Mouse (Mus musculus) right cerebral cortex, postnatal 36 days (tissue): ENCODE data around the gene Tmem43.
"Not testable (repeated sequence)": the region's sequence is repeated elsewhere in the genome, so short reads cannot be mapped to it uniquely, and the experiment has no call there.

Experiments used
- DNase-seq, 2 experiments: peaks; one replicate each; pipeline ENCODE4 v3.0.0; 2022; ENCODE audit warnings: low spot score in 2 of 2, mixed read lengths in 1 of 2

The Tmem43 gene

DNA sequence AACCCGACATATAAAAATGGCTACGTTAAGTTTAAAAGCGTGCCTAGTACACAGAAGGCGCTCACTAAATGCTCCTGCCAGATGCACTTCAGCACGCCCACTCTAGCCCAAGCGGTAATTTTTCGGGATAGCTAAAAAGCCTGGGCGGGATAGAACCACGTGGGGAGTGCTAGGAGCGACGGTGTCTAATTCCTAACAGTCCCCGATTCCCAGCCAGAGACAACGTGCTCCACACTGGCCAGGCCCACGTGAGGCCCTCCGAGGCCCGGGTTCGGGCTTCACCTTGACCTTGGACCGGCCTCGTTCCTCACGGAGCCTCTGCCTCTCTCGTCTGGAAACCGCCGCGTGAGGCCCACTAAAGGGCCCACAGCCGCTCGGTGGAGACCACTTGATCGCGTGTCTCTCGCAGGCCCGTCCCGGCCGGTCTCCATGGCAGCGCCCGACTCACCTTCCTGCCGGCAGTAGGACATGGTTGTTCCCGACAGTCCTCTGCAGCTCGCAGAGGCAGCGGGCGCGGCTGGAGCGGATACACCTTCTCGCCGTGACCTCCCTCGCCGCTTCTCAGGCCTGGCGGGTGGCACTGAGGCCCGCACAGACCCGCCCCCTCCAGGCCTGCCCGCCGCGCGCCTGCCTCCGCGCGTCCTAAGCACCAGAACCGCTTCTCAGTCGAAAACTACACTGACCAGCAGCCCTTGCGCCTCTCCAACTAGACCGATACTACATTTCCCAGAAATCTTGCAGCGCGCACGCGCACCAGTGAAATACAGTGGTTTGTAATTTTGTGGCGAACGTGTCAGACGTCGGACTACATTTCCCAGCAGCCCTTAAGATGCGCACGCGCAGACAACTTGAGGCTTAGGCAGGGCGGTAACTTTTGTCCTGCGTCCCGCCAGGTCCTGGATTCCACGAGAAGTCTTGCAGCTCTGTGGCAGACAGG lies at the start of gene Tmem43, which contains the start of gene Chchd4:
Gene Tmem43, plus strand, starts transcription at position 836 of the 937 bp plus-strand sequence.
Gene Chchd4, minus strand, starts transcription at position 679 of the 937 bp plus-strand sequence.
- peak; percentile 99 to 100 for DNase-seq

DNA sequence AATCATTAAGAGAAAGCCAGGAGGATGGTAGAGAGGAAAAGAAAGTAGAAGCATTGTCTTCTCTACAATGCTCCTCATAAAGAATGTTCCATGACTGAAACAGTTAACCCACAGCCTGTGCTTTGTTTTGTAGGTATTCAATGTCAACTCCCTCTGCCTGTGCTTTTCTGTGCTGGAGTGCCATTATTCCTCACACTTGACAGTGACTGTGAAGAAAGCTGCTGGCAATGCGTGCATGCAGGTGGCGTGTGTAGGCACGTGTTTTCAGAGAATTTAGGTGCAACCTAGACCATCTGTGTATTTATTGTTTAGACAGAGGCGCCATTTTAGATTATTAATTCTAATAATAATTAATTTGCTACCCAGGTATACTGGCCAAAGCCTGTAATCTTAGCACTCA lies 49.4 kb upstream of the Tmem43 start:
- no peak for DNase-seq

DNA sequence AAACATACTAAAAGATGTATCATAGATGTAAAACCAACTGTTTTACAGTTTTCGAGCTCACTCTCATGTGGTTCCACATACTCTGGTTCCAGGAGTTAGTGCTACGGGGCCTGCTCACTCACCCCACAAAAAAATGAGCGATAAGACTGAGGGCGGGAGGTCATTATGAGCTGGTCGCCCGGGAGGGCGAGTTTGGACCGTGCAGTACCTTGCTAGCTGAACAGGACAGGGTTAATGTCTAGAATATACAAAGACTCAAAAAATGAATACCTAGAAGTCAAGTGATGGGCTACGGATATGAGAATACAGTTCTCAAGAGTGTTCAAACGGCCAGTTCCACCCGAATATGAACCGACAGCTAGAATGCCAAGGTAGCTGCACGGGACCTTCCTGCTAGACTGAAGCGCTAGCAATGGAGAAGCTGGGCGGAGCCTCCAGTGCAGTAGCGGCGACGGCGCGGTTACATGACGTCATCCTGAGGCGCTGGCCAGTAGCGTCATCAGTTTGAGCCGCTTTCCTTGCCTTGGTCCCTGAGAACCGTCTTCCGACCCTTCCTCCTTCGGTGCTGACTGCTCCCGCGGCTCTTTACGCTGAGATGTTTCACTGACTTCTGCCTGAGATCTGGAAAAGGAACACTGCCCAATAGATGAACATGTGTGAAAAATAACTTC lies 32.9 kb upstream of the Tmem43 start:
- DNase-seq, result peak; percentile 96

DNA sequence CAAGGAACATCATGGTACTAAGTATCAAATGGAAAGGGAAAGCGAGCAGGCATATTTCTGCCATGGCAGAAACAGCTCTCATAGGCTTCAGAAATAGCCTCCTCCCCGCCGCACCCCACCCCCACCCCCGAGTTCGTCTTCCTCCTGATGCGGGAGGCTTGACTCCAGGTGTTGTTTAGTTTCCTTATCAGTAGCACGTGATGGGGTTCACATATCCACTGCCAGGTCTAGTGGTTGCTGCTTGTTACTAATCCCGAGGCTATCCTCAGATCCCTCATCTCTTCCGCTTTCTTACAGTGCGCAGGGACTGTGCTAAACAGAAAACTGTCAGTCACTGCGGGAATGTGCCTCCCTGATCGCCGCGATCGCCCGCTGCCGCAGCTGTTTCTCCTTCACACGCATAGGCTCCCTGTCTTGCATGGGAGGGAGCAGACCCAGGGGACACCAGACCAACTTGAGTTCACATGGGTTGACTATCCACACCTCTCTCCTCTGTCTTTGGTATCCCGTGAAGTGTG lies 32.3 kb upstream of the Tmem43 start:
- no peak for DNase-seq

DNA sequence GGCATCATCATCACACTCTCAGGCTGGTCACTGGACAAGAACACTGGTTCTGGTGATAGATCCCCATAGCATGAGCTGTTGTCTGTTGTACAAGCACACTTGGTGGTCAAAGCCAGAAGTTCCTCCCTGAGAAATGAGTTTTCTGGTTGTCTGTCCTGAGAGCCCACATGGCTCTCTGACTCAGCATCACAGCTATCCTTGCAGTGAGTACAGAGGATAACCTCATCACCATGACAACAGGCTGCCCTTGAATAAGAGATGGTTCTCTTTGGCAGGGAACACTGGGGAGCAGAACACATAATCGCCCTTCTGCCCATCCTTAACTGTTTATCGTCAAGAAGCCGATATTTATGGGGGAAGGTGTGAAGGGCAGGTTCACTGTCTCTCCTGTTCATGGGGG lies 28.2 kb upstream of the Tmem43 start:
- DNase-seq, result no peak

DNA sequence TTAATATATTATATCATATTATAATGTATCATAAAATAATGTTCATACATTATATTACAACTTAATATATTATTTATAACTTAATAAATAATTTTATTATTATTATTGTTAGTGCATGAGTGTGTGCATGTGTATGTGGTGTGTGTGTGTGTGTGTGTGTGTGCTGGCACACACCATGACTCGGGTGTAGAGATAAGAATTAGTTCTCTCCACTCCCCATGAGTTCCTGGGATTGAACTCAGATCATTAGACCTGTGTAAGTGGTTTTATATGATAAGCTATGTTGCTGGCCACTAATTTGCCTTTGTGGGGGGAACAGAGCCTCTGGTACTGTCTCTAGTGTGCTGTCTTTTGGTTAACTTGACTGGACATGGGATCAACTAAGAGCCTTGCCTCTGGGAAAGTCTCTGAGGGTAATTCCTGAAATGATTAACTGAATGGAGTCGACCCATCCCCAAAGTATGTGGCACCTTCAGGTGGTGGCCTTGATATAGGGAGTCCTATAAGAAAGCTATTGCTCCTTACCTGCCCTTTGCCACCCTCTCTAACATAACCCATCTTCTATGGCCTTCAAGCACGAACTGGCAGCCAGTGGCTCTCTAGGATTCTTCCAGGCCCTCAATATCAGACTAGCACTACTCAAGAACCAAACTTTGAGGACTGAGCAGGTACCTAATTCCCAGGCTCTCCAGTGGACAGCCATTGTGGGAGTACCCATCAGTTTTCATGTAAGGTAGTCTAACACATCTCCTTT lies 23.9 kb upstream of the Tmem43 start:
- no peak for DNase-seq

DNA sequence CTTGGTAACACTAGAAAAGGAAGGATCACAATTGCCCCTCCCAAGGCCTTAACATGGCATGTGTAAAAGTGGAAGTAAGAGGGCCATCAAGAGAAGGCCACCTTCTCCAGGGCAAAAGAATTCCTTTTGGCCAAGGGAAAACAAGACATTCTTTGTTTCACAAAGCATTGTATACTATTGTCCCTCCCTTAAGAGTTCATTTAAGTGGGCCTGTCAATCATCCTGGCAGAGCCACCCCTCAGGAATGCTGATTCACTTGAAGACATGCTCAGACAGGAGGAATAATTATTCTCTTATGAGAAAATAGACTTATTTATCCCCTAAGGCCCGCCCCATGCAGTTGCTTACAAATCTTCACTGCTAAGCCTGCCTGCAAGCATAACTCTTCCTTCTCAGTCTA lies 21.4 kb upstream of the Tmem43 start:
- no peak for DNase-seq

DNA sequence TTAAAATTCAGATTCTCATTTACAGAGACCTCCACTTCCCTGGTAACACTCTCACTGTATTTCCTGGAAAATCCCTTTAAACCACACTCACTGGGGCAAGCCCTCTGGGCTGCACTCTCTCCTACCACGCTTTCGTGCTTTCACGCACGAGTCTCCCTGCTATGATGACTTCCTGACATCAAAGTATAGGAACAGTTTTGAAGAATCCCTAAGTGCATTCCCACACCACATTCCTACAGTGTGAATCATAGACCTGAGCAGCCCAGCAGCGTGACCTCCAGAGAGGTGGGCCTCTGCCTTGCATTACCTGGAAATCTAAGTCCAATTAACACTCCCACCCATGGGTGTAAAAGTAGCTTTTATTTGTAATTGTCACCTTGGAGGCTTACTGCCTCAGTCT lies 19.0 kb upstream of the Tmem43 start:
- no peak for DNase-seq

DNA sequence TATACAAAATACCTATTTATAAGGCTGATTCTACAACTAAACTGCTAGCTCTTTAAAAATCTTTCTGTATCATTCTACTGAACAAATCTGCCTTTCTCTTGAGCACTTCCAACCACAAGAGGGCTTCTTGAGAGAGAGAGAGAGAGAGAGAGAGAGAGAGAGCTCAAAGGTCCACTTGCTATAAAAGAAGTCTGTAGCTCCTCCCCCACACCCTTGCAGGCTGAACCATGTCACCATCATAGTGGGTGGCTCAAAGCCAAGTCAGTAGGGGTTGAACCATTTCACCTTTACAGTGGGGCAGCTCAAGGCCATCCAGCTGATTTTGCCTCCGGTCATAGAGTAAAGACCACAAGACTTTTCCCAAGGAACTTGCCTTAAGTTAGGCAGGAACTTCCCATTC lies 14.0 kb upstream of the Tmem43 start:
- DNase-seq, result no peak

DNA sequence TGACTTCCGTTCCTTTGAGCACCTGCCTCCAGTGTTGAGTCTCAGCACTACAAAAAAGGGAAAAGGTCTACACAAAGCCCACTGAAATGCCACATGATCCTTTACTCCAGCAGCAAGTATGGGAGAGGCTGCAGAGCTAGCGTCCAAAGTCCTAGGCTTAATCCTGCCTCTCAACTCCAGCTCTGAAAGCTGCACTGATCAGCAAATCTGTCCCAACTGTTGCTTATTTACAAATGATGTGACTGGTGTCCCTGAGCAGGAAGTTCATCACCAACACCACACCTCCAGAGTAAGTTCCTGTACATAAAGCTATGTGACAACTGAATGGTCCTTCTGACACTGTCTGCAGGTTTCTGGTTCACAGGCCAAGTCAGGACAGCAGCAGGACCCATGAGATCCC lies 7.7 kb upstream of the Tmem43 start:
- no peak for DNase-seq

DNA sequence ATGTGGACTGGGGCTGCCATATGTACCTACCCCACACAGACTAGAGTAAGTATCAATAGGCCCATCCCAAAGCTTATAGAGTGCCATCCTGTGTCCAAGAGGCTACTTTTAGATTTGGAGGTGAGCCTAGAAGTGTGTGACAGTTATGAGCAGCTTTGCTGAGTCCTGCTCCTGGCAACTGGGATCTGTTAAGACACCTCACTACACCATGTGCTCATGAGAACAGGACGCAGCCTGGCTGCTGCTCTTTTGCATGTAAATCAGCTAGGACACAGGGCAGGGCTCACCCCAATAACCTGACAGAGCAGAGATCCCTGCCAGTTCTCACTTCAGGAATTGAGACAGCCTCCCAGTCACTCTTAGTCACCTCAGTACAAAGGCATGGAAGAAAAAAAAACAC lies 6.4 kb upstream of the Tmem43 start:
- DNase-seq, result no peak

DNA sequence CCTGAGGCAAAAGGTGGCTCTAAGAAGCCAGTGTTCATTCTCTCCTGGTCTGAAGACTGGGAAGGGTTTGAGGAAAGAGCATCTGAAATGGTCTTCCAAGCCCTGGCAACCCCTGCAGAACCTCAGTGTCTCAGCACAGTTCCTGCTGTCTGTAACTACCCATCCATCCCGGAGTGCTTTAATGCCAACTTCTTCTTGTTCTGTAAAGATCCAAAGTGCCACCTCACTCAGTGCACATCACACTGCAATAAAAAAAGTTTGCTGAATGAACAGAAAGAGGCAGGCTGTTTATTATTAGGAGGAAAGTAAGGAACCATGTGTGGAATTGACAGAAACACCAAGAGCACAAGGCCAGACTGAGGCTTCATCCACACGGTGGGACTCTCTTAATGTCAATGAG lies 2.8 kb upstream of the Tmem43 start:
- no peak for DNase-seq

DNA sequence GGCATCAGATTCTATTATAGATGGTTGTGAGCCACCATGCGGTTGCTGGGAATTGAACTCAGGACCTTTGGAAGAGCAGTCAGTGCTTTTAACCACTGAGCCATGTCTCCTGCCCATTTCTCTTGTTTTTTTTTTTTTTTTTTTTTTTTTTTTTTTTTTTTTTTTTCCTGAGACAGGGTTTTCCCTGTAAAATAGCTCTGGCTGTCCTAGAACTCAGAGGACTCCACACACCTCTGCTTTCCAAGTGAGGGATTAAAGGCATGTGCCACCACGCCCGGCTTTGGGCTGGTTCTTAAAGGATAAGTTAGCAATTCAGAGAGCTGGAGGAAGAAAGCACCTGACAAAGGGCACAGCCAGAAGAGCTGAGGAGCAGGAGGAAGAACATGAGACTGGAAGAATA lies 2.1 kb upstream of the Tmem43 start:
- DNase-seq, result not testable (repeated sequence)

DNA sequence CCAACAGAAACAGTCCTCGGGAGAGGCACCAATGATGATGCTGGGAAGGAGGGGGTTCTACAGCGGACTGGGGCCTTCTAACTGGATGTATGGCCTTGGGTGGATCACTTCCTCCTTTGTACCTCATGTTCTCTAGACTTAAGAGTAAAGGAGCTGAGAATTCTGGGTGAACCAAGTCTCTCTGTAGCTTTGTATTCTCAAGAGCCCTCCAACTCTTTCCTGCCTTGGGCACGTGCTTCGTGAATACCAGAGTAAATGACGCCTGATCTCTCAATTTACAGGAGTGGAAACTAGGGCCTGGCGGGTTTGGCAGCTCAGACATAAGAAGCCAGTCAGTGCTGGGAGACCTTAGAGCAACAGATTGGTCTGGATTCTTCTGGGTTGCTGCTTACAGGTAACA lies 1.2 kb upstream of the Tmem43 start:
- DNase-seq, result no peak

DNA sequence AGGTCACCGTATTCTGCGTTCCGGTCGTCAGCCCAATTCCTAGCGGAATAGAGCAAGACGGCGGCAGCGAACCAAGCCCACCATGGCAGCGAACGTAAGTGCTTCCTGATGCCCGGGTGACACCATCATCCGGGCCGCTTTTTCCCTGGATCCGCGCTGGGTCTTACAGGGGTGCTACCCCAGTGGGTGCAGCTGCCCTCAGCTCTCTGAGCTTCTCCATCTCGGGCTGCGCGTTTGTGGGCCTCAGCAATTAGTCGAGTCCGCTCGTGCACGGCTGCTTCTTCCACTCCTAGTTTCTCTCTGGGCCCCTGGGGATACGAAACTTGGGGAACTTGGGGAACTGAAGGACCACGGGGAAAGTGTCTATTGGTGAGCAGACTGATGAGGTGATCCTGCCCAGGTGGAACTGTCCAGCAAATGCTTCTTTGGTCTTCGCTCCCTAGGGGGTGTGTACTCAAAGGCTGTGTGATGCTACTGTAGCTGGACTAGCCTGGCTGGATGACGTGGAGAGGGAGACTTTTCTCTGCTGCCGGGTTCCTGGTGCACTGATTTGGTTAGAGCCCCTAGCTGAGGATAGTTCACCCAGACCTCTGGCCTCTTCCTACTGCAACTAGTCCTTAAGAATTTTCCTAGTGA lies 420 bp downstream of the Tmem43 start:
- no peak for DNase-seq

DNA sequence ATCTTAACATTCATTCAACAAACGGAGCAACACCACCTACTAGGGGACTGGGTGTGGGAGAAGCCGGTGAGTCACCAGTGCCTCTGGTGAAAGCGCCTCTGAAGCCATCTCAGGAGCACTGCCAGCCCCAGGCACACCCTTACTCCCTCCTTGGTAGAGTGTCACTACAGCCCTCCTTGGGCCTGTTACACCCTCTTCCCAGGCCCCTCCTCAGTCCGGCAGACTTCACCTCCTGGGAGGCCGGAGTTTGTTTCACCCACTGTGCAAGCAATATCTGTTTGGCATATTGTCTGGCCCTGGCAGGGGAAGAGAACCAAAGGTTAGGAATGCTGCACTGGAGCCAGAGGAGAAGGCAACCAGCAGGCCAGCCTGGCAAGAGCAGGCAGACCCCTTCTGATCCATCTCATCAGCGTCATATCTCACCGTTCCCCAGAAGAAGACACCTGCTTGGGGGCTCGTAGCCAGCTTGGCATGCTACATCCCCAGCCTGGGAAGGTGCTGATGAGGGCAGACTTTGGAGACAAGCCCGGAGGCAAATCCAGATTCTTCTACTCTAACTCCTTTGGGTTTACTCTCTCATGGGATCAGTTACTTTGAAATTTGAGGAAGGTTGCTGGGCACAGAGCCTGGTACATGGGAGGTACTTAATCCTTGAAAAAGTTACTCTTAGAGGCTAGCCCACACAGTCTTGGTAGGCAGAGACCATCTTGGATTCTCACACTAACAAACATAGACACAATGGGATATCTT lies 1.1 kb downstream of the Tmem43 start:
- DNase-seq, result no peak

DNA sequence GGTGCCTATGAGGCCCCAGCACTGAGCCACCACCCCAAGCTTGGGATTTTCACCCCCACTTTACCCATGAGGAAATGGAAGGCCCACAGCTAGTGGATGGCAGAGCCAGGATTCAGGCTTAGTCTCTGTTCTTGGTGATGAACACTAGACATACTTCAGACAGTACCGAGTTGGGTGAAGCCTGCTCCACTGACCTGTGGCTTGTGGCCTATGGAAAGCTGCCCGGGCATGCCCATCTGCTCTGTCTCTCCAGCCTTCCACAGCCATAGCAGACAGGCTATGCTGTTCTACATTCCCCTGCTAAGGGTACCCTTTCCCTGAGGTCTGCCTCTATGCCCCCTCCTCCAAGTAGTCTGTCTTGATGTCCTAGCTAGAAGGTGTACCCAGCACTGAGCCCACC lies 3.0 kb downstream of the Tmem43 start:
- no peak for DNase-seq

DNA sequence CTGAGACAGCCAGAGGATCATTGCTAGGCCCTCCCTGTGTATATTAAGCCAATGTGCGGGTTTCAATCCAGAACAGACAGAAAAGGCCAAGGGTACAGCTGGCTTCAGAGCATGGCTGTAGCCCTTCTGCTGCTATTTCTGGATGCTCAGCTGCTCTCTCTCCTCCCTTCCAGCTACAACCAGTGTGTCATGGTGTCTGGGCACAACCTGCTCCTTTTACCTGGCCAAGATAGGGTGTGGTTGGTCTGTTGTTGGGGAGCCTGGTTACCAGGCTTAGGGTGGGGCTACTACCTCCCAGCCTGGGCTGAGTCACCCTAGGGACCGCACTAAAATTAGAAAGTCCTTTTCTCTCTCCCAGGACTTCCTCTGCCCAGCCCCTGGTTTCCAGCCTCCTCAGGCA lies 9.9 kb downstream of the Tmem43 start:
- no peak for DNase-seq

DNA sequence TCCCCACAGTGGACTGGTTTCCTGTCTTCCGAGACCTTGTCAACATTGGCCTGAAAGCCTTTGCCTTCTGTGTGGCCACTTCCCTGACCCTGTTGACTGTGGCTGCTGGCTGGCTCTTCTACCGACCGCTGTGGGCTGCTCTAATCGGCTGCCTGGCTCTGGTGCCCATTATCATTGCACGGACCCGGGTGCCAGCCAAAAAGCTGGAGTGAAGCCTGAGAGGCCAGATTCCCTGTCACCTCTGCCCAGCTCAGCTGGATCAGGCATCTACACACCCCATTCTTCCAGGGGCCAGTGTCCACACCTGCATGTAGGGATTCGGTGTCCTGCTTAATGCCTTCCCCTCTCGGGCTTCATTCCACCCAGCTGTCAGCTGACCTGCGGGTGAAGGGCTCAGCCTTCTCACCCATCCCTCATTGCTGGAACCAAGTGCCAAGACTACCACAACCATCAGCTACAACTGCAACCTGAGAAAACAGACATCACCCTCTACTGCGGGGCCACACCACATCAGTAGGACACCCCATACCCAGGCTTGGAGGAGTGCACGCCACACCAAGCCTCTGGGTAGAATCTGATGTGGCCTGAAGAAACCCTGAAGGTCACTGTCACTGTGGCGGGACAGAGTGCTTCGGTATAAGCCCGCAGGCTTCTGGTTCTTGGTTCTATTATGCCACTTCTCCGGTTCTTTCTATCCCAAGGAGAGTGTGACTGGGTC lies 13.4 kb downstream of the Tmem43 start:
- no peak for DNase-seq

DNA sequence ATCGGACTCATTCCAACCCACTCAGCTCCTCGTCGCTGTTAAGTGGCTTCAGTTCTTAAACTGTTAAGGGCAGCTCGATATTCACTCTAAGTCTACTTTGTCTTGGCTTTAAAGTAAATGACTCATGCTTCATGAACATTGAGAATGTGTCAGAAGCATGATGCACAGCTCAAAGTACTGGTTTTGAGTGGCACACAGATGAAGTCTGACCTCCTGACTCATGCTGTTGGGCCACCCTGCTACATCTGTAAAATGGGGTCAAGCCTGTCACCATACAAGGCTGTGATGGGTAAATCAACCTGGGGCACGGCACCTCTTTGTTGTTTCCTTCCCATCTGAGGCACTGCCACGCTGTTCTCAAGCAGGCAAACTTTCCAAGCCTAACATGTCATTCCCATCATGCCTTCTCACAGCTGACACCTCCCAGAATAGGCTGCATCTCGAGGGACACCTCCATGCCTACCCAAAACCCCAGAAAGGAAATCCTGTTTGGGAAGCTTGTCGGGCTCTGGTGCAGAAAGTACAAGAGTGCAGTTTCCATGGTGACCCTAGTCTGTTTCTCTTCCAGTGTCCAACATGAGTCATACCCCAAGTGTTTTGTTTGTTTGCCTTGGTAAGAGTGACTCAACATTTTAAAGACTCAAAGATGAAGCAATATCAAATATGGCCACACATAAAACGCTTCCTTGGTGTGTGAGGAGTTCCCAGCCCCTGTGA lies 15.2 kb downstream of the Tmem43 start:
- DNase-seq, result peak; percentile 34 to 50
